Mouse (Mus musculus) gastrocnemius, adult 18-20 months (tissue): ENCODE measurements around the gene Hk3. TPM values are rescaled to one million over a fixed set of nuclear protein-coding genes. Genes with fewer than 3 reads are reported as not detected.

Experiments
- total RNA-seq, 2 experiments: library from RNA; stranded (reverse); gene quantifications; 2 replicates each; pipeline ENCODE4 v1.2.3; 2021

Hk3 gene
- total RNA-seq, 2 experiments from 2014 or later = 0.14 to 0.19 TPM

Other genes with a start within 250 kb of the Hk3 start
- gene Eif4e1b, start 237.4 kb downstream of the Hk3 start, total RNA-seq = not detected
- gene Tspan17, start 232.0 kb downstream of the Hk3 start, total RNA-seq = 10 to 100 TPM; 19.1 to 23.1 TPM
- 1 to 10 TPM; 7.6 to 7.8 TPM for gene Unc5a, start 72.0 kb downstream of the Hk3 start, total RNA-seq
- 10 to 100 TPM; 11.1 to 12.5 TPM for gene Uimc1, start 78.9 kb upstream of the Hk3 start, total RNA-seq
- gene Zfp346, start 83.9 kb upstream of the Hk3 start, total RNA-seq = 10 to 100 TPM; 12.1 to 14.5 TPM
- not detected for gene Gm17617, start 112.2 kb upstream of the Hk3 start, total RNA-seq
- gene Fgfr4, start 131.3 kb upstream of the Hk3 start, total RNA-seq = 1 to 10 TPM; 1.2 to 1.3 TPM
- 10 to 100 TPM; 40.0 to 47.1 TPM for gene Nsd1, start 188.4 kb upstream of the Hk3 start, total RNA-seq